Mouse (Mus musculus): ENCODE data around the gene Vasp. TPM values are rescaled to one million over a fixed set of nuclear protein-coding genes. Genes with fewer than 3 reads are reported as not detected.

Vasp gene
- total RNA-seq, 1 experiment = 92.5 TPM

GRCm38 (mm10) chr7:19301461-19302263 lies 30.0 kb upstream of the Vasp start:
- no peaks in the 10 kb centered on the region for H3K36me3 ChIP-seq (ENCODE audit: control insufficient read depth, insufficient read depth, low read length, poor library complexity, severe bottlenecking)
- H3K9me3 ChIP-seq (ENCODE audit: control insufficient read depth, insufficient read depth, low read depth, low read length) = no peaks in the 10 kb centered on the region
- H3K4me3 ChIP-seq (ENCODE audit: insufficient read depth in 1 of 2, low read depth in 1 of 2, low read length in 2 of 2, poor library complexity in 1 of 2, severe bottlenecking in 1 of 2) = peak overlapping the region in 1 of 2 experiments; percentile 70; a peak in 2 of 4 replicates
- in situ Hi-C loops (cut with MboI; ENCODE audit: low sequenced_read_pairs in 2 of 2, unreplicated experiment in 2 of 2) = no loop called here
- H3K9ac ChIP-seq (ENCODE audit: insufficient read depth, low read depth, low read length, poor library complexity, severe bottlenecking) = no peak overlapping the region
- peaks cover 0 to 7% of the 10 kb centered on the region in 2 experiments; a peak in 1 of 4 replicates for H3K4me1 ChIP-seq (ENCODE audit: control insufficient read depth in 2 of 2, insufficient read depth in 2 of 2, low read length in 2 of 2, poor library complexity in 1 of 2)
- no peak for DNase-seq (ENCODE audit: low read depth, low spot score)
- TF ChIP-seq HCFC1 (IDR thresholded peaks at IDR 0.05; ENCODE audit: borderline replicate concordance, insufficient read depth, low read length) (no peak), CHD2 (IDR thresholded peaks at IDR 0.05; ENCODE audit: low read depth, low read length) (0 out of 2 replicates have a peak, but pooled peaks have one; percentile 9), MAFK (IDR thresholded peaks at IDR 0.05; ENCODE audit: insufficient read depth, low read depth, low read length) (no peak), ZNF384 (IDR thresholded peaks at IDR 0.05; ENCODE audit: low read depth, low read length) (no peak), ZC3H11A (IDR thresholded peaks at IDR 0.05; ENCODE audit: borderline replicate concordance, low read depth, low read length) (no peak)
- H3K27ac ChIP-seq (ENCODE audit: insufficient read depth, low read depth, low read length, poor library complexity, severe bottlenecking) = no peak overlapping the region

DNA sequence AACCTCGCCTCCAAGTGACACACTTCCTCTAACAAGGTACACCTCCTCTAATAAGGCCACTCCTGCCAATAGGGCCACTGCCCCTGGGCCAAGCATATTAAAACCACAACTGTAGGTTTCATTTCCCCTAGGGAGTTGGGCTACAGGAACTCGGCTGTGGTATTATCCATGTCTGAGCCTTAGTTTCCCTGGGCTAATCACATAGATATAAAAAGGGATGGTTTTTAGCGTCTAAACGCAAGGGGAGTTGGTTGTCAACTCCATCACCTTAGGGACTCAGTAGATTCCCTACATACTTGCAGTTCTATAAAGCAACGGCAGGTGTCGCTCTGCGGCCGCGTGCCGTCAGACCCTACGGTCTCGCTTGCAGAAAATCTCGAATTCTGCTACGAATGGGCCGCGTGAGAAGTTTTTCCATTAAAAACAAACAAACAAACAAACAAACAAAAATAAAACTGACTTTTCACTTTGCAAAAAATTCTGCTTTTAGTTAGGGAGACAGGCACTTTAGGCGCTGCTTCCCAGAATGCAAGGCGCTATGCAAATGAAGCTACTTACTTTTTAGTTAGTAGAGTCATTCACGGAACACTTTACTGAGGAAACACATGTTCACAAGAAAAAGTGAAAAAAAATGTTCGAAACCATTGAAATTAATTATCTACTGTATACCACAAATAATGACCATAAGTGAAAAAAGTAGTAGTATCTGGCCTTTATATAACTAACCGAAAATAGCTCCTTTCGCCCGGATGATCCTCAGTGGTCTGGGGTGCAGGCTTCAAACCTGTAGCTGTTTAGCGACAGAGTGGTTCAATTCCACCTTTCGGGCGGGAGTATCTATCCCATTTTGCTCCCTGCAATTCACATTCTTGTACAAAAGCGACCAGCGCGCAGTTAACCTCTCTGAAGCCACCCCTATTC lies 29.1 kb upstream of the Vasp start:
- DNase-seq (ENCODE audit: low read depth, low spot score) = peak; percentile 73
- no peaks in the 10 kb centered on the region for H3K36me3 ChIP-seq (ENCODE audit: control insufficient read depth, insufficient read depth, low read length, poor library complexity, severe bottlenecking)
- H3K27ac ChIP-seq (ENCODE audit: insufficient read depth, low read depth, low read length, poor library complexity, severe bottlenecking) = peak overlapping the region; percentile 5; the same call in 1 of the 2 replicates
- H3K4me3 ChIP-seq (ENCODE audit: insufficient read depth in 1 of 2, low read depth in 1 of 2, low read length in 2 of 2, poor library complexity in 1 of 2, severe bottlenecking in 1 of 2) = peak overlapping the region; percentile 70
- TF ChIP-seq CHD2 (IDR thresholded peaks at IDR 0.05; ENCODE audit: low read depth, low read length) (peak; percentile 5; the same call in 1 of the 2 replicates), ZNF384 (IDR thresholded peaks at IDR 0.05; ENCODE audit: low read depth, low read length) (no peak), MAFK (IDR thresholded peaks at IDR 0.05; ENCODE audit: insufficient read depth, low read depth, low read length) (0 out of 2 replicates have a peak, but pooled peaks have one; percentile 2), ZC3H11A (IDR thresholded peaks at IDR 0.05; ENCODE audit: borderline replicate concordance, low read depth, low read length) (0 out of 2 replicates have a peak, but pooled peaks have one; percentile 6), HCFC1 (IDR thresholded peaks at IDR 0.05; ENCODE audit: borderline replicate concordance, insufficient read depth, low read length) (no peak)
- H3K4me1 ChIP-seq (ENCODE audit: control insufficient read depth in 2 of 2, insufficient read depth in 2 of 2, low read length in 2 of 2, poor library complexity in 1 of 2) = peaks cover 0 to 7% of the 10 kb centered on the region in 2 experiments; a peak in 1 of 4 replicates
- H3K9ac ChIP-seq (ENCODE audit: insufficient read depth, low read depth, low read length, poor library complexity, severe bottlenecking) = no peak overlapping the region
- no peaks in the 10 kb centered on the region for H3K9me3 ChIP-seq (ENCODE audit: control insufficient read depth, insufficient read depth, low read depth, low read length)
- in situ Hi-C loops (cut with MboI; ENCODE audit: low sequenced_read_pairs in 2 of 2, unreplicated experiment in 2 of 2) = no loop called here

- no peak for TF ChIP-seq ZNF384 (IDR thresholded peaks at IDR 0.05; ENCODE audit: low read depth, low read length)
- H3K9ac ChIP-seq (ENCODE audit: insufficient read depth, low read depth, low read length, poor library complexity, severe bottlenecking) = no peak overlapping the region
- no peak overlapping the region for H3K27ac ChIP-seq (ENCODE audit: insufficient read depth, low read depth, low read length, poor library complexity, severe bottlenecking)
- in situ Hi-C loops (cut with MboI; ENCODE audit: low sequenced_read_pairs in 2 of 2, unreplicated experiment in 2 of 2) = no loop called here
- H3K4me3 ChIP-seq (ENCODE audit: insufficient read depth in 1 of 2, low read depth in 1 of 2, low read length in 2 of 2, poor library complexity in 1 of 2, severe bottlenecking in 1 of 2) = no peak overlapping the region
- H3K36me3 ChIP-seq (ENCODE audit: control insufficient read depth, insufficient read depth, low read length, poor library complexity, severe bottlenecking) = no peaks in the 10 kb centered on the region
- DNase-seq (ENCODE audit: low read depth, low spot score) = no peak
- no peaks in the 10 kb centered on the region for H3K9me3 ChIP-seq (ENCODE audit: control insufficient read depth, insufficient read depth, low read depth, low read length)
- peaks cover 0 to 10% of the 10 kb centered on the region in 2 experiments; a peak in 1 of 4 replicates for H3K4me1 ChIP-seq (ENCODE audit: control insufficient read depth in 2 of 2, insufficient read depth in 2 of 2, low read length in 2 of 2, poor library complexity in 1 of 2)
Measured at GRCm38 (mm10) chr7:19299194-19299593, 27.6 kb upstream of the Vasp start.

DNA sequence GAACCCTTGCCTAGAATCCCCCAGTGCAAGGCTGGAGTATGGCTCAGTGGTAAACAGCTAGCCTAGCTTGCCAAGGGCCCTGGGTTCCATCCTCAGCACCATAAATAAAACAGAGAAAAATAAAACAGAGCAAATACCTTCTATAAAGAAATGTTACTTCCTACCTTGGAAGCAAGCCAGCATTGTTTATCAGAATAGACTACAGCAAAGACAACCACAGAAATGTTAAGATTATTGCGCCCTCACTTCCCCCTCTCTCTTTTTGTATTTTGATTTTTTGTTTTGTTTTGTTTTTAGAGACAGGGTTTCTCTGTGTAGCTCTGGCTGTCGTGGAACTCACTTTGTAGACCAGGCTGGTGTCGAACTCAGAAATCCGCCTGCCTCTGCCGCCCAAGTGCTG lies 26.2 kb upstream of the Vasp start:
- Histone ChIP-seq H3K9me3 (ENCODE audit: control insufficient read depth, insufficient read depth, low read depth, low read length) (no peaks in the 10 kb centered on the region), H3K4me1 (ENCODE audit: control insufficient read depth in 2 of 2, insufficient read depth in 2 of 2, low read length in 2 of 2, poor library complexity in 1 of 2) (peaks cover 0 to 16% of the 10 kb centered on the region in 2 experiments; a peak in 3 of 4 replicates), H3K36me3 (ENCODE audit: control insufficient read depth, insufficient read depth, low read length, poor library complexity, severe bottlenecking) (no peaks in the 10 kb centered on the region), H3K9ac (ENCODE audit: insufficient read depth, low read depth, low read length, poor library complexity, severe bottlenecking) (no peak overlapping the region), H3K4me3 (ENCODE audit: insufficient read depth in 1 of 2, low read depth in 1 of 2, low read length in 2 of 2, poor library complexity in 1 of 2, severe bottlenecking in 1 of 2) (no peak overlapping the region), H3K27ac (ENCODE audit: insufficient read depth, low read depth, low read length, poor library complexity, severe bottlenecking) (no peak overlapping the region)
- no peak for DNase-seq (ENCODE audit: low read depth, low spot score)
- no peak for TF ChIP-seq ZC3H11A (IDR thresholded peaks at IDR 0.05; ENCODE audit: borderline replicate concordance, low read depth, low read length)
- no peak for TF ChIP-seq MAFK (IDR thresholded peaks at IDR 0.05; ENCODE audit: insufficient read depth, low read depth, low read length)
- no peak for TF ChIP-seq HCFC1 (IDR thresholded peaks at IDR 0.05; ENCODE audit: borderline replicate concordance, insufficient read depth, low read length)
- TF ChIP-seq CHD2 (IDR thresholded peaks at IDR 0.05; ENCODE audit: low read depth, low read length) = no peak
- TF ChIP-seq ZNF384 (IDR thresholded peaks at IDR 0.05; ENCODE audit: low read depth, low read length) = no peak
- in situ Hi-C loops (cut with MboI; ENCODE audit: low sequenced_read_pairs in 2 of 2, unreplicated experiment in 2 of 2) = no loop called here

Data from ES-E14 (cell line).